23 mouse cellular contexts compared by ENCODE assay signal in genomic region chr4:86178116-86178515, GRCm38 (mm10).
DNase-seq lines count a peak whose midpoint lies in the region; ATAC-seq and TF ChIP-seq lines count a peak whose summit lies in the region.
"Had no signal": no experiment of that assay in that cellular context is flagged by ENCODE, and none has a peak within 500 bp of the region (broad histone marks: within the 10 kb centered on the region; RNA-seq: fewer than 3 reads in every experiment).

No protein-coding gene starts in this region.

- H3K36me3 ChIP-seq in kidney, adult 2 months (ENCODE audit: control insufficient read depth, insufficient read depth, low read length), result no peaks in the 10 kb centered on the region
- no peaks in the 10 kb centered on the region for H3K36me3 ChIP-seq in kidney, embryonic 15.5 days
- H3K36me3 ChIP-seq: forebrain, embryonic 10.5 days; heart, embryonic 12.5 days; heart, embryonic 15.5 days; hindbrain, embryonic 10.5 days; hindbrain, embryonic 13.5 days; intestine, embryonic 15.5 days had no signal

- H3K27me3 ChIP-seq in kidney, adult 2 months (replicated peaks; ENCODE audit: control insufficient read depth, insufficient read depth, low read length), result no peaks in the 10 kb centered on the region; the same call in 1 of the 2 replicates
- H3K27me3 ChIP-seq in kidney, embryonic 15.5 days, result no peaks in the 10 kb centered on the region
- H3K27me3 ChIP-seq: forebrain, embryonic 13.5 days; heart, embryonic 12.5 days; heart, embryonic 15.5 days; hindbrain, embryonic 13.5 days; intestine, embryonic 15.5 days had no signal

- ATAC-seq in cerebellum, adult (ENCODE audit: insufficient number of reproducible peaks, low FRiP score, low TSS enrichment), result no peak
- no peak for ATAC-seq in kidney, embryonic 15.5 days (replicated peaks; ENCODE audit: low FRiP score)
- ATAC-seq: forebrain, embryonic 13.5 days; forebrain, embryonic 16.5 days; hindbrain, embryonic 16.5 days; intestine, embryonic 15.5 days had no signal

- no peak overlapping the region for H3K27ac ChIP-seq in kidney, adult 2 months (ENCODE audit: insufficient read depth, low read depth, low read length)
- no peak overlapping the region for H3K27ac ChIP-seq in kidney, embryonic 15.5 days
- H3K27ac ChIP-seq: forebrain, embryonic 10.5 days; forebrain, embryonic 13.5 days; heart, embryonic 15.5 days; hindbrain, embryonic 10.5 days; hindbrain, embryonic 13.5 days; intestine, embryonic 15.5 days had no signal

- no peak overlapping the region for H3K4me2 ChIP-seq in kidney, embryonic 15.5 days
- H3K4me2 ChIP-seq: forebrain, embryonic 13.5 days; heart, embryonic 12.5 days; heart, embryonic 15.5 days; hindbrain, embryonic 13.5 days; intestine, embryonic 15.5 days had no signal

- H3K9ac ChIP-seq in kidney, embryonic 15.5 days, result no peak overlapping the region
- H3K9ac ChIP-seq: forebrain, embryonic 13.5 days; heart, embryonic 12.5 days; heart, embryonic 15.5 days; hindbrain, embryonic 13.5 days; intestine, embryonic 15.5 days had no signal

- no peak for TF ChIP-seq POLR2A in kidney, adult 2 months (IDR thresholded peaks at IDR 0.05; ENCODE audit: low read depth, low read length)

- WGBS in kidney, adult 2 months, result 69% methylated on average over 14 of the region's 14 CpGs
- WGBS in kidney, embryonic 15.5 days, result 79% methylated on average over 14 of the region's 14 CpGs

- no peak overlapping the region for H3K4me3 ChIP-seq in kidney, adult 2 months (ENCODE audit: insufficient read depth, low read depth, low read length)
- H3K4me3 ChIP-seq in kidney, embryonic 15.5 days (replicated peaks), result no peak overlapping the region
- H3K4me3 ChIP-seq: forebrain, embryonic 10.5 days; forebrain, embryonic 13.5 days; heart, embryonic 12.5 days; heart, embryonic 15.5 days; hindbrain, embryonic 10.5 days; hindbrain, embryonic 13.5 days; intestine, embryonic 15.5 days had no signal

- no peaks in the 10 kb centered on the region for H3K4me1 ChIP-seq in kidney, adult 2 months (ENCODE audit: control insufficient read depth, insufficient read depth, low read length)
- H3K4me1 ChIP-seq in kidney, embryonic 15.5 days, result no peaks in the 10 kb centered on the region
- H3K4me1 ChIP-seq: forebrain, embryonic 13.5 days; heart, embryonic 12.5 days; intestine, embryonic 15.5 days had no signal

- H3K9me3 ChIP-seq in kidney, embryonic 15.5 days (replicated peaks), result no peaks in the 10 kb centered on the region
- H3K9me3 ChIP-seq: forebrain, embryonic 10.5 days; forebrain, embryonic 13.5 days; heart, embryonic 12.5 days; heart, embryonic 15.5 days; hindbrain, embryonic 10.5 days; hindbrain, embryonic 13.5 days; intestine, embryonic 15.5 days had no signal

- TF ChIP-seq CTCF in kidney, adult 2 months (conservative IDR thresholded peaks at IDR 0.05; ENCODE audit: insufficient read depth, insufficient read length, low read depth, low read length), result no peak

- DNase-seq in cerebellum, postnatal 10 days, result peak; percentile 59 to 61
- DNase-seq in kidney, adult 2 months, result peak; percentile 28
- DNase-seq in retina, postnatal 1 day, result peak; percentile 13
- DNase-seq in retina, embryonic 14.5 days (ENCODE audit: low spot score), result no peak
- DNase-seq: adrenal gland, postnatal 10 days; adrenal gland, postnatal 36 days; cerebellum, adult 11-12 months; cerebellum, adult 8-10 months; gastrocnemius, postnatal 25 days; heart, adult 18-20 months; heart, postnatal 10 days; heart, postnatal 36 days had no signal
